Mouse (Mus musculus) megakaryocyte progenitor cell, adult 5-6 weeks (primary cell): ENCODE data around the gene Sgpl1. TPM values are rescaled to one million over a fixed set of nuclear protein-coding genes. Genes with fewer than 3 reads are reported as not detected.

Experiments
- total RNA-seq, 2 experiments: library from RNA; stranded (forward) in 1 of 2; stranded (reverse) in 1 of 2; fragments of 157-497, 149-512 nt in 1 of 2; fragments of 200-1000 nt in 1 of 2; gene quantifications; 2 replicates each; pipeline versions ENCODE4 v1.2.3 to v1.2.4; 2015 to 2017

The Sgpl1 gene
- total RNA-seq, 2 experiments from 2014 or later = 24.6 to 29.0 TPM

Other genes starting within 250 kb of the Sgpl1 start
- gene Pcbd1, start 58.4 kb downstream of the Sgpl1 start, total RNA-seq (2015) = 9.6 and 15.8 TPM in 2 replicates
- gene Pcbd1, start 58.4 kb downstream of the Sgpl1 start, total RNA-seq (2017) = 8.9 and 11.0 TPM in 2 replicates
- gene Tbata, start 24.3 kb upstream of the Sgpl1 start, total RNA-seq (2015) = not detected in 2 replicates
- not detected in 2 replicates for gene Tbata, start 24.3 kb upstream of the Sgpl1 start, total RNA-seq (2017)
- gene Adamts14, start 125.7 kb upstream of the Sgpl1 start, total RNA-seq (2015) = not detected in 2 replicates
- gene Adamts14, start 125.7 kb upstream of the Sgpl1 start, total RNA-seq (2017) = 0.10 TPM in 1 of 2 replicates, not detected in the other
- gene Prf1, start 150.1 kb upstream of the Sgpl1 start, total RNA-seq (2015) = not detected in 2 replicates
- gene Prf1, start 150.1 kb upstream of the Sgpl1 start, total RNA-seq (2017) = not detected in 2 replicates
- not detected in 2 replicates for gene Pald1, start 235.8 kb upstream of the Sgpl1 start, total RNA-seq (2015)
- not detected in 2 replicates for gene Pald1, start 235.8 kb upstream of the Sgpl1 start, total RNA-seq (2017)